Mouse (Mus musculus) monocyte, adult 2 months (primary cell): ENCODE results near the gene Kmt2c.
"Not testable (repeated sequence)": the region's sequence is repeated elsewhere in the genome, so short reads cannot be mapped to it uniquely, and the experiment has no call there.

Experiments
- DNase-seq, 2 experiments: peaks; one replicate each; pipeline ENCODE4 v3.0.0; 2022; ENCODE audit warnings: low spot score in 2 of 2, low read depth in 1 of 2

Gene Kmt2c

DNA sequence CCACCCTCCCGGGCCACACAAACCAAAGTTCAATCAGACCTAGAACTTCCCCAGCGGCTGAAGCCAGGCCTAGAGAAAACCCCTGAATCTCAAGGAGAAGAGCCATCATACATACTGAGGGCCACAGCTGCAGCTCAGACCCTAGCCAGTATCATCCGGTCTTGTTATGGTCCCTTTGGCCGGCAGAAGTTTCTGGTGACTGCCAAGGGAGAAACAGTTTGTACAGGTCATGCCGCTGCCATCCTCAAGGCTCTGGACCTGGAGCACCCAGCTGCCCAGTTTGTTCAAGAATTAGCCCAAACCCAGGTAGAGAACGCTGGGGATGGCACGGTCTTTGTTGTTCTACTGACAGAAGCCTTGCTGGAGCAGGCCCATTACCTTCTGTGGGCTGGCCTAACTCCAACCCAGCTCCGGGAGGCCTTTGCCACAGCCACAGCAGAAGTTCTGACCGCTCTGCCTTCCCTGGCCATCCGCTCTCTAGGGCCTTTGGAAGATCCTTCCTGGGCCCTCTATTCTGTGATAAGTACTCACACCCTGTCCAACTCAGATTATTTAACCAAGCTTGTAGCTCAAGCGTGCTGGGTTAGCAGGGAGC is 17.8 kb upstream of the Kmt2c start:
- no peak for DNase-seq

DNA sequence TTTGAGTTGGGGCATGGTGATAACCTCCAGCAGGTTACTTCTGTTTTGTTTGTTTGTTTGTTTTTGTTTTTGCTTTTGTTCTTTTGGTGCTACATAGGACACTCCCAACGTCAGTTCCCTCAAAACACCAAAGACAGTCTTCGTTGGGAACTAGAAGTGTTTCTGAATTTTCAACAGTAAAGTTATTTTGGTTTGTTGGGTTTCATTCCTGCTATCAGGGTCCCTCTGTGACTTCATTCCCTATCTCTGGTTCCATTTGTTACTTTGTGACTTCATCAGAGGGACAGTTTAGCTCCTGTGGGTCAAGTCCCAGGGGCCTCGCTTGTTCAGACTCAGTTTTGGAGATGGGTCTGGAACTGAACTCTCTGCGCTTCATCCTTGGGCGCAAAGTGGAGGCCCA is 17.2 kb upstream of the Kmt2c start, which contains the start of gene Cct8l1:
TSS of gene Cct8l1 (plus strand) at position 301 of the 400 bp plus-strand sequence.
- no peak for DNase-seq

DNA sequence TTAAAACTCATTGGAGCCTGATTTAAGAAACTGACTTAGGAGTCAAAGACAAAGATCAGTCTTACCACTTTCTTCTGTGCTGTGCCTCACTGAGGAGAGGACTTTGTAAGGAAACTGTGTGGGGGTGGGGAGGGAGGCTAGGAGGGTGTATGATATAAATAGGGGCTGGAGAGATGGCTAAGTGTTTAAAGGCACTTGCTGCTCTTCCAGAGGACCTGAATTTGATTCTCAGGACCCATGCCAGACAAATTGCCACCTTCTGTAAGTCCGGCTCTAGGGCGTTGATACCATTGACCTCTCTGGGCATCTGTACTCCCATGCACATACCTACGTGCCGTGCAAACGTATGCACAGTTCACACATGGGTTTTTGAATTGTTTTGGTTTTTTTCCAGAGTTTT is 7.5 kb upstream of the Kmt2c start:
- DNase-seq, result no peak

DNA sequence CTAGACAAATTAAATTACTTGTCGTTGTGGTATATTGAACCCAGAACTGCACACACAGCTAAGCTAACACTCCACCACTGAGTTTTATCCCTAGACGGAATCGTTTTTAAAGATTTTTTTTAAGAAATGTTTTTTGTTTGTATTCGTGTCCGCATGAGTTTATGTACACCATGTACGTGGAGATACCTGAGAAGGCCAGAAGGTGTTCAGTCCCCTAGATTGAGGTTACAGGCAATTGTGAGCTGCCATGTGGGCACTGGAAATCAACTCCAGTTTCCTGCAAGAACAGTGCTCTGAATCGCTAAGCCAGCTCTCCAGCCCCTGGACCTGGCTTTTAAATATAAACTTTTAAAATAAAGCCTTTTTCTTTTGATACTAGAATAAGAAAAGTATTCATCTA is 2.1 kb upstream of the Kmt2c start:
- DNase-seq, result no peak

DNA sequence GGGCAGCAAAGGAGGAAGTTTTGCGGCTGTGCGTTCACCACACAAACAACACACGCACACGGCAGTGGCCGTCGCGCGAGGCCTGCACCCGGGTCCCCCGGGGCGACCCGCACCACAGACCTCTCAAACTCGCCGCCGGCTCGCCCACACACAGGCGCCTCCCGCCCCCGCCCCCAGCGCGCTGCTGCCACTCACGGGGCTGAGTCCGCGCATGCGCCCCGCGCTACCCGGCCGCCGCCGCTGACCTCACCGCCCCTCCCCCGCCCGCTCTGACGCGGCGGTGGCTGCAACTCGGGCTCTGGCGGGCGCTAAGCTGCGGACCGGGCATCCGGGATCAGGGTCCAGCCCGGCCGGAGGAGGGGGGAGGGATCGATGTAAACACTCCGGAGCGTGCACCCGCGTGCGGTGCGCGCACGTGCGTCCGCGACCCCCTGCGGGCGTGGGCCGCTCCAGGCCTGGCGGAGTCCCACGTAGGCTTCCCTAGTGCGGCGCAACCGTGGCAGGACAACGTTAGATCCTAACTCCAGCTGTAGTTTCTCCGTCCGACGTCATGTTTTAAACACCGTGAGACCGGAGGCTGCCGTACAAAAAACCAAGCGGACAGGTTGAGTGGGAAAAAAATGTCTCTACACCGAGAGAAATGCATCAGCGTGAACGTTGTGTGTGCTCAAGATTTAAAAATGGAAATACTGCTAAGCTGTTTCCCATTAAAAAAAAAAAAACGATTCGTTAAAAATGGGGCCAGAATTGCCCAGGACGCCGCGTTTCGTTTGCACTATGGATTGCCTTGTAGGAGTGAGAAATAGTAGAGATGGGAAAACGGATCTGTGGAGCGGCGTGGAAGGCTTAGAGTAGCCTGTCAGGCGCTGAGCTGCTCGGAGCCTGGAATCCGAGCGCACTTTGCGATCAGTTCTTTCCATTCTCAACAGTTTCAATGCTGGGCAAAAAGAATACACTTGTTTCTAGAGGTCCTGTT is 1.1 kb upstream of the Kmt2c start:
- peak; percentile 89 to 95 for DNase-seq

DNA sequence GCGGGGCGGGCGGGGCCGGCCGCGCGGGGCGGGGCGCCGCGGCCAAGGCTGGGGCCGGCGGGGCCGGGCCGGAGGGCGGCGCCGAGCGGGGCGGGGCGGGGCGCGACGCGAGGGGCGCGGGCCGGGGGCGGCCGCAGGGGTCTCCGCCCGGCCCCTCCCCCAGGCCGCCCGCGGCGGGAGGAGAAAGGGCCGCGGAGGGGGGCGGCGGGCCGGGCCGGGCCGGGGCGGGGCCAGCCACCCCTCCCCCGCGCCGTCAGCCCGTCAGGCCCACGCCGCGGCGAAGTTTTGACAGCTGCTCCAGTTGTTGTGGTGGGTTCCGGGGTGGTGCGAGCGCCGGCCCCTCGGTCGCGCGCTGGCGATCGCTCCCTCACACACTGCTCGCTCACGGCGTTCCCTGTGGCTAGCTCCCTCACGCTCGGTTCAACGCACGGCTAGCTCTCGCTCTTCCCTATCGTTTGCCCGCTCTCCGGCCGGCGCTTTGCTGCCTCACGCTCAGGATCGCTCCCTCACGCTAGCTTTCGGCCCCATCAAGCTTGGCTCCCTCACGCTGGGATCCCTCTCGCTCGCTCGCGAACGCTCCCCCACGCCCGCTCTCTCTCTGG is 339 bp upstream of the Kmt2c start:
- DNase-seq, result no peak

DNA sequence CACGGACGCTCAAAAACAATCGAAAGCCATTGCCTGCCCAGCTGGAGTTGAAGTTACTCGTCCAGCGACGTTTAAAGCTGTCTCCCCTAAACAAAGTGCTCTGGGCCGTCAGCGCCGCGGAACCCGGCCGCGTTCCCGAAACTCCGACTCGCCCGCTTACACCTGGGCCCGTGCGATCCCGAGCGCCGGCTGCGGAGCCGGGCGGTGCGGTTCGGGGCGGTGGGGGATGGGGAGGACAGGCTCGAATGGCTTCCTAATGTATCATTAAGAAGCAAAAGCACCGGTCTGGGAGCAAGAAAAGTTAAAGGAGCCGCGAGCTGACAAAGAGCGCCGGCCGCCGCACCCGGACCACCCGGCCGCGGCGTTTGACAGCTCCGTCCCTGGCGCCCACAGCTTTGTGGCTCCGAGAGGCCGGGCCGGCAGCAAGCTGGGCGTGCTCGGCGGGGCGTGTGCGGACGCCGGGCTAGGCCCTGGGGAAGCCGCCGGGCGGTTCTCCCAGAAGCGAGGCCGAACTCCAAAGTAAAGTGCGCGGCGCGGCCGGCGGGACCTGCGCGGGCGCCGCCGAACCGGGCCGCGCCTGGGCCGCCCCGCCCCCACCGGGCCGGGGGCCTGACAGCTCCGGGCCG is 750 bp downstream of the Kmt2c start:
- DNase-seq, result no peak

DNA sequence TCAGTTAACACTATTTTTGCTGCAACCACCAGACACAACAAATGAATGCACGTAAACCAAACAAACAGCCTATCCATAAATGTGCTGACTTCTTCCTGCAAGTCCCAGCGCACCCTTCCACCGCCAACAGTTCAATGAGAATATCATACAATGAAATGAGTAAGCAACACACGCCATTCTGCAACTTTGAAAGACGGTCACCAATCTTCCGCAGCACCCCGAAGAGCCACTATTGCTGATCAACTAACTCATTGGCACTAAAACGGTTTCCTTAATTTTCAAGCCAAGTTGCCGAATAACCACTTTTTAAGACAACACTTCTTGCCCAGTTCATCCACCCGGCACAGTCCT is 1.2 kb downstream of the Kmt2c start:
- no peak for DNase-seq

DNA sequence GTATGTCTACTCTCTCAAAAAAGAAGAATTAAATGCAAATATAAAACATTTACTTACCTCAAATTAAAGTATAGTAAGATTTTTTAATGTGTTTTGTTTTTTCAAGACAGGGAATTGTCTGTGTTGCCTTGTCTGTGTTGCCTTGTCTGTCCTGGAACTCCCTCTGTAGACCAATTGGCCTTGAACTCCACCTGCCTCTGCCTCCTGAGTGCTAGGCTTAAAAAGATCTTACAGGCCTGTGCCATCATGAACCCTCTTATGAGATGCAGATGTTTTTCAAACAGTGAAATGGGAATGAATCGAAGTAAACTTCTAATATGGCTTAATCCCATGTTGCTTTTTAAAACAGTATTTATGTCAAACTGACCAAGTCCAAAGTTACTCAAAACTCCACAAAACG is 1.9 kb downstream of the Kmt2c start:
- DNase-seq, result no peak

DNA sequence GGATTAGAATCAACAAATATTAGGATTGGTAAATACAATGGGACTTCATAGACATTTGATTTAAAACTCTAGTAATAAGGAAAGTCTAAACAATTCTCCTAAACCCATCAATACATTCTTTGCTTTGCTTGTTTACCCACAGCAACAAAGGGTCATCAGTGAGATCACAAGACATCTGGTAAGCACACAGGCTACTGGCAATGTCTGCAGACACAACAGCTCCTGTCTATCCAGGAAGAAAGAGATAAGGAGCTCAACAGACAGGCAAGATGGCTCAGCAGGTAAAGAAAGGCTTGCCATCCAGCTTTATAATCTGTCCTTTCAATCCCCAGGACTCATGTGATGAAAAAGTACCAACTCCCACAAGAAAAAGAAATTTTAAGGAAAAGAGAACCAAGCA is 19.7 kb downstream of the Kmt2c start:
- no peak for DNase-seq

DNA sequence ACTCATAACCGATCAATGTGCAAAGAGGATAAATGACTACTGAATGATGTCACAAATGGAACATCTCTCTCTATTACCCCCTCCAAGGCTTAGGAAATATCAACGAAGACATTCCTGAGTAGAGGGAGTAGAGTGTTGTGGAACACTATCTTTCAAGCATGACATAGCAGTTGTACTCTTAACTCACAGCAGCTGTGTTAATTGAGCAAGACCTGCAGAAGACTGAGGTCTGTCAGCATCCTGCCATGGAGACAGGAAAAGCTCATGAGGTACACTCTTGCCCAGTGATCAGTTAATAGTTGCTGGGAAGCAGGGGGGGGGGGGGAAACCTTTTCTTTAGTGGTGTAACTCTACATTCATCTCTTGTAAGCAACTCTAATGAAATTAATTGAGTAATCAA is 22.8 kb downstream of the Kmt2c start:
- DNase-seq, result no peak

DNA sequence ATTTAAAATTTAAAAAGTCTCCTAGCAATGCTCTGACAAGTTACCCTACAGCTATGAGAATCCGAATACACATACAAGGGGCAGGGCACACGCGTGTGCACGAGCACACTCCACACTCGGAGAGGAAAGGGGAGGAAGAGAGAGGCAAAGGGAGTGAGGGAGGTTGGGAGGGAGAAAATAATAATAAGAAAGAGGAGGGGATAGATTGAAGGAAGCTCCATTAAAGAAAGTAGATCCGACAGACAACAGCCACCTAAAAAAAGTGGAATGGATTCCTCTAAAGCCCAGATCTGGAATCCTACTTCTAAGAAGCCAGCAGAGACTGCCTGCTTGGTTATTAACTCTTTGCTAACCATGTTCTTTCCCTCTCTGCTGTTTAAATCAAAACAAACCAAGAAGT is 26.5 kb downstream of the Kmt2c start:
- DNase-seq, result no peak

DNA sequence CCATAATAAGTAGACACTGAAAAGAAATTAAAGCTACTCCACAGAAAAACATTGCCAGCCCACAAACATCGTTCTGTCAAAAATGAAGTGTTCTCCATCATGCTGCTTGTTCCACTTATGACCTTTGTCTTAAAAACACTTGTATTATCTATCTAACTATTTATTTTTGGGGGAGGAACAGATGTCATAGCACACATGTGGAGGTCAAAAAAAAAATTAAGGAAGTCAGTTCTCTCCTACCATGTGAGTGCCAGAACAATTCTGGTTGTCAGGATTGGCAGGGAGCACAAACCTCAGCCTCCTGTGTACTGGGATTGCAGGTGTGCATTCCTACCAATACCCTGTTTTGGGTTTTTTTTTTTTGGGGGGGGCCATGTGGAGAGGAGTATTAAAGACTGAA is 36.6 kb downstream of the Kmt2c start:
- no peak for DNase-seq

DNA sequence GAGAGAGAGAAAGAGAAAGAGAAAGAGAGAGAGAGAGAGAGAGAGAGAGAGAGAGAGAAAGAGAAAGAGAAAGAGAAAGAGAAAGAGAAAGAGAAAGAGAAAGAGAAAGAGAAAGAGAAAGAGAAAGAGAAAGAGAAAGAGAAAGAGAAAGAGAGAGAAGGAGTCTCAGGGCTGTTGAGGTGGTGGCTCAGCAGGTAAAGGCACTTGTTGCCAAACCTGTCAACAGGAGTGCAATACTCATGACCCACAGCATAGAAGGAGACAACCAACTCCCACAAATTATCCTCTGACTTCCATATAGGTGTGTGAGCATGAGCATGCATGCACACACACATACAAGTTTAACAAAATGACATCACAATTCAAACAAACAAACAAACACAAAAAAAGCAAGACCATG is 43.2 kb downstream of the Kmt2c start:
- DNase-seq, result not testable (repeated sequence)

DNA sequence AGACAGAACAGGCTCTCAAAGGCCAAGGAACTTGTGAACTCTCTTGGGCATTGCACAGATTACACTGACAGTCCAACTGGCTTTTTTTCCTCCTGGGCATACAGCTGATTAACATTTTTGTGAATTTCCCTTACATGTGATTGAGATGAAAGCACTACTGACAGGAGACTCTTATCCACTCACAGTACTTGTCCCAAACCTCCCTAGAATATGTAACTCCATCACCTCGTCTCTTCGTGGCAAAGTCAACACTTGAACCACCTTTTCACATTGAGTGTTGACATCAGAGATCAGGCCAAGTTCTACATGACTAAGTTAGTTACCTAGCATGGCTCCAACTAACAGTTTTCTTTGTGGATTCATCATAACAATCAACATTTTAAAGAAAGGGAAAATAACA is 45.9 kb downstream of the Kmt2c start:
- no peak for DNase-seq

DNA sequence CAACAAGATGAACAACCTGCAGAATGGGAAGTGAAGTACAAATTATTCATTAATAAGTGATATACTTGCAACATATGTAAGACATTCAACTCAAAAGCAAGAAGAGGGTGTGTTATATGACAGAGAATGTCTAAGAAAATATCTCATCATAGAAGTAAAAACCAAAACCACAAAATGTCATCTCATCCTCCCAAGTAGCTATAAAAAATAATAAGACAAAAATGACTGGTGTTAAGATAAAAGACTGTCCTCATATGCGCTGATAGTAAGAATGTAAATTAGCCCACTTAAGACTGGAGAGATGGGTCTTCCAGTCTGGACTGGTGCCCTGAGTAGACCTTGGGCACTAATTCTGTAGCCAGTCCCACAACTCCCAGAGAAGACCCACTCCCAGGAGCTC is 61.1 kb downstream of the Kmt2c start:
- DNase-seq, result no peak

DNA sequence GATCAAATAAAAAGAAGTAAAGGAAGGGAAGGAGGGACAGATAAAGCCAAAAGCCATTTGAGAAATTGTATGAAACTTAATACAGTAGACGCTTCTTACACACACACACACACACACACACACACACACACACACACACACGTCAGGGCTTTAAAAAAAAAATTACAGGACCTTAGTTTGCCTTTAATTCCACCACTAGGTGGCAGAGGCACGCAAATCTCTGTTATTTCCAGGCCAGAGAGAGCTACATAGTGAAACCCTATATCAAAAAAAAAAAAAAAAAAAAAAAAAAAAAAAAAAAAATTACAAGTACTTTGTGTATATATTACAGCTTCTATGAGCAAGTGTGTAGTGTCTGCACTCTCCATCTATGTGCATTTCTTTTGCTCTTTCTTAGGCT is 62.5 kb downstream of the Kmt2c start:
- peak in 1 of 2 experiments; percentile 35 for DNase-seq

DNA sequence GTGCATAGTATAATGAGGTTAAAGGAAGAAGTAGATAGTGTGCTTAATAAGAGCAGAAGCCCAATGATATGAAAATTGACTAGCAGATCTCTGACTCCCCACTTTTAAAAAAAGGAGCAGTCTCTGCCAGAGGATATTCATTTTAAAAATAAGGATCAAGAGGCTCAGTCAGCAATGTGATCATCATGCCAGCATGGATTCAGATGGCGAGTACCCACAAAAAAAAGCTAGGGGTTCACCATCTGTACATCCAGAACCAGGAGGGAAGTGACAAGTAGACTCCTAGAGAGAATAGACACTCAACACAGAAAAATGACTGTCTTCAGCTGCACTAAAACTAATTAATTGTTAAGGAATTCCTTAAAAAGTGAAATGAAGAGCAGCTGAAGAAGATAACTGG is 76.0 kb downstream of the Kmt2c start:
- no peak for DNase-seq

DNA sequence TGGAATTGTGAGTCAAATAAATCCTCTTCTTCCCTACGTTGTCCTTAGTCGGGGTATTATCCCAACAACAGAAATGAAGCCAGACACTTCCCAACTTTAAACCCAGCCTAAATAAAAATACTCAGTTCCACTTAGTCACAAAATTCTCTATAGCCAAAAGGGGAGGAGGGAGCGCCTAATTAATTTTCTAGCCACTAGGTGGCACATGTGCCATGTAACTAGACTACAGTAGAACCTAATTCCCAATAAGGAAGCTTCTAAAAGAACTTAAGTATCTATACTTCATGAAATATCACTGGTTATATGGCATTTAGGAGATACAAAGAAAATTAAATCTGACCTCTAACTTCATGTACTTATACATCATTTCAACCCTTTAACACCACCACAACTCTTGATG is 78.0 kb downstream of the Kmt2c start:
- peak in 1 of 2 experiments; percentile 35 for DNase-seq

DNA sequence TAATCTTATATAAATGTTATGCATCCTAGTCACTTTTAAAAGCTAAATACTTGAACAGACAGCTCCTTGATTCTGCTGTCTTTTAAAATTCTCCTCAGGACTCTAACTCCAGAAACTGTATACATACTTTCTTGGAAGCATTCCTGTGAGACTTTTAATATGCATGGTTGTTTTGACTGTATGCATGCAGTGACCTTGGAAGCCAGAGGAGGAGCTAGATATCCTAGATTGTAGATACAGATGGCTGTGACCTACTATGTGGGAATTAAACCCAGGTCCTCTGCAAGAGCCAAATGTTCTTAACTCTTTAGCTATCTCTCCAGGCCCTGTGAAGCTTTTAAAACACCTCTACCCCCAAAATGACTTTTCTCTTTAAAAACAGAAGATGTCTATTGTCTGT is 83.2 kb downstream of the Kmt2c start:
- no peak for DNase-seq

DNA sequence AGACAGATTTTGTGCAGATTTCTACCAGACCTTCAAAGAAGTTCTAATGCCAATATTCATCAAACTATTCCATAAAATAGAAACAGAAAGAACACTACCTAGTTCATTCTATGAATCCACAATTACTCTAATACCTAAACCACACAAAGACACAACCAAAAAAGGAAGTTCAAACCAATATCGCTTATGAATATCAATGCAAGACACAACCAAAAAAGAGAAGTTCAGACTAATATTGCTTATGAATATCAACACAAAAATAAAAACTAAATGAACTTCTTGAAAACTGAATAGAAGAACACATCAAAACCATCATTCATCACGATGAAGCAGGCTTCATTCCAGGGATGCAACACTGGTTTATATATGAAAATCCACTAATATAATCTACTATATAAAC is 101.9 kb downstream of the Kmt2c start:
- DNase-seq, result no peak

DNA sequence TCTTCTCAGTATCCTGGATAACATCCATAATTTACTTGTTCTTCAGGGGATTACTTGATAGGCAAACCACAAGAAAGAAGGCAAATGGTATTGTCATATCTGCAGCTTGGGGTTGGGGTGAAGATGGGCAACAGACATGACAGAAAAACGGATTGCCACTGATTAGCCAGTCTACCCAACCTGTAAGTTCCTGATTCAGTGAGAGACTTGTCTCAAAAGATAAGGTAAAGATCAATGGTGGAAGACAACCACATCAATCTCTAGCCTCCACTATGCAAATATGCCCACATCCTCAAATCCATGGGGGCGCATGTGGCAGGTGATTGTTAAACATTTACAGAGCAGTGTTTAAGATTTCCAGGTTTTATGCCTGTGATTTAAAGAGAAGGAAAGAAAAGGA is 105.9 kb downstream of the Kmt2c start:
- DNase-seq, result no peak
